Mouse (Mus musculus) liver, embryonic 14.5 days (tissue): ENCODE measurements around the gene Bcas3.

Source experiments
- CTCF ChIP-seq: IDR thresholded peaks from 2 replicates; pipeline ENCODE4 v1.5.1; 2016; ENCODE audit warnings: antibody characterized with exemption, low read depth, control low read depth
- EP300 ChIP-seq: IDR thresholded peaks from 2 replicates; pipeline ENCODE4 v1.6.1; 2016; ENCODE audit warnings: antibody characterized with exemption, low read depth

- TF ChIP-seq EP300 (no peak), CTCF (no peak)
Measured at GRCm38 (mm10) chr11:85615421-85615820, 262.5 kb downstream of the Bcas3 start.
